Mouse (Mus musculus) neutrophil, adult 5-6 weeks (primary cell): Measurements from ENCODE around the gene 5031439G07Rik. TPM values are rescaled to one million over a fixed set of nuclear protein-coding genes. Genes with fewer than 3 reads are reported as not detected.
"Not testable (repeated sequence)": the region's sequence is repeated elsewhere in the genome, so short reads cannot be mapped to it uniquely, and the experiment has no call there.

Experiments used
- ATAC-seq: fragments of 151-379, 151-347 bp; 2 replicates; pipeline ENCODE4 v1.8.0; 2017; ENCODE audit warnings: mild to moderate bottlenecking, moderate TSS enrichment; ENCODE audit not compliant: insufficient number of reproducible peaks, poor library complexity, low FRiP score, severe bottlenecking; ENCODE audit errors: extremely low read depth
- total RNA-seq: library from RNA; stranded (forward); fragments of 200-1000 nt; gene quantifications from 2 replicates; pipeline ENCODE4 v1.2.3, GENCODE M21; 2017

Gene 5031439G07Rik
- total RNA-seq, result 71.5 and 73.4 TPM in 2 replicates

DNA sequence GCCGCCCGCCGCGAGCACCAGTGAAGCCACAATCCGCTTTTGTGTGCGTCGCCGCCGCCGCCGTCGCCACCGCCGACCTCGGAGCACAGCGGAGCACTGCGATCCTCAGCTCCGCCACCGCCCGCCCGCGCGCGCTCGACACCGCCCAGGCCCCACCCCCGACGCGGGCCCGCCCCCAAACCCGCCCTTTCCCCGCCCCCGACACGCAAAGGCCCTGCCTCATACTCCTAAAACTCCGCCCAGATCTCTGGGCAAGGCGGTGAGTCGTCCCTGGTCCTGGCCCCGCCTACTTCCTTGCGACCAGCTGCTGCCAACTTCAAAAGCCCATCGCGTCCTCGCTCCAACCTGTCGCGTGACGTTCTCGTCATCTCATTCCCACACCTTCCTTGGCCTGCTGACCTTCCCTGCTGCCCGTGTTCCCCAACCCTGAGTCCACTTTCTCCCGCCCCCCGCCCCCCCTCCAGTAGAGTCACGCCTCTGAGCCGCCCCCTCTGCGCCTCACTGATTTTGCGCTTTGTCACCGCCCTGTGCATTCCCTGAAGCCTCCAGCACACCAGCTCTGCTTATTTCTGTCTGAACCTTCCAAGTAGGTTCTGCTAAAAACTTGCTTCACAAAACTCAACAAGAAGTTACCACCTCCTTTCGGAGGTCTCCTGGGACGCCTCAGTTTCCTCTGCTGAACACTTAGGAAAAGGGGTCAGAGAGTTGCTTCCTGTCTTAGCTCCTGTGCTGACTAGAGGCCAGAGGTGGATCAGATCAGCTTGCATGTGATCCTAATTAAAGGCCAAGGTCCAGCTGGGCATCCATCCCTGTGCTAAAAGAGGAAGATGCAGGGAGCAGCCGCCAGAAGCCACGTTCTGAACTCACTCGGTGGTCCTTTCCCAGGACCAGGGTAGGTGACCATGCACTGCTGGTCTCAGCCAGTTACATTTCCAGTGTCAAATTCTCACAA, at the start of gene 5031439G07Rik:
5031439G07Rik (minus strand) TSS at position 678 of the 952 bp plus-strand sequence.
- ATAC-seq, result peak; percentile 94

DNA sequence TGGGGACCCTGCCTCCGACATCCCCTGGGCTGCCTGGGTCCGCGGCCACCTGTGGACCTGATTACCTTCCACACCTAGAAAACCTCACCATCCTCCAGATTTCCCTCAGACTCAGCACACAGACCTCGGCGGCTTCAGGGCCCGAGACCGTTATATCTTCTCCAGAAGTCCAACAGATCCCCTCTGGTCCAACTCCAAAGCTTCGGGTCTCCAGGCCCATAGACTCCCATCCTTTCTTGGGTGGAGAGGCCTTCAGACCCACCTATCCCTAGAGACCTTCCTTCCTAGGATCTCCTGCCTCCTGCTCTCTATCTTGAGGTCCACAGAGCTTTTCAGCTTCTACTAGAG, 49.0 kb upstream of the 5031439G07Rik start:
- no peak for ATAC-seq

DNA sequence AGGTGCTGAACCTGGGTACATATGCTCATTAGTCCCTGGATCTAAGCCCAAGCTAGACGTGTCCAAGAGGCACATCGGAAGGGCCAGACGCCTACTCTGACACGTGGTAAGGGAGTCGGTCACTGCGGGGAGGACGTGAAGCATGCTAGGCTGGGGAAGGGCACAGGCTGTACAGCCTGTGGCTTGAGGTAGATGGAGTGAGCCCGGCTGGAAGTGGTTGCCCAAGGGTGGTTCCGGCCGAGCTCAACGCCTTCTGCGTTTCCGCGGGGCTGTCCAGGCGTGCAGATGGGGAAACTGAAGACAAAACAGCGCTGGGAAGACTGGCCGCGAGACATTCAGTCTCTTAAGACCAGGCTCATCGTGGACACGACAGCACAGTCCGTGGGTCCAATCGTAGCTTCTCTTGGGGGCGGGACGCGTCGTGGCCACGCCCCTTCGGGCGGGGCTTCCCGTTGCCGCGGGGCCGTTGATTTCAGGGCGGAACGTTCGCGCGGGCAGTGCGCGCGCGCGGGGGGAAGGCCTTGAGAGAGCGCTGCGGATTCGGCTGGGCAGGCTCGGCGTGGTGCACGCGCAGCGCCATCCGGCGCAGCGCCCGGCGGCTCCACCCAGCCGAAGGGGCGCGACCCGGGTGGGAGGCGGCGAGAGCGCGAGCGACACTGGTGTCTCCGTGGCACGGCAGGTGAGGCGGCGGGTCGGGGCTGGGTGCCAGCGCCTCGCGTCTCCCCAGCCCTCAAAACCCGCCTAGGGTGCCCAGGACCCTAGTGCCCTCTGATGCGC, 48.4 kb upstream of the 5031439G07Rik start:
- ATAC-seq, result peak; percentile 82

DNA sequence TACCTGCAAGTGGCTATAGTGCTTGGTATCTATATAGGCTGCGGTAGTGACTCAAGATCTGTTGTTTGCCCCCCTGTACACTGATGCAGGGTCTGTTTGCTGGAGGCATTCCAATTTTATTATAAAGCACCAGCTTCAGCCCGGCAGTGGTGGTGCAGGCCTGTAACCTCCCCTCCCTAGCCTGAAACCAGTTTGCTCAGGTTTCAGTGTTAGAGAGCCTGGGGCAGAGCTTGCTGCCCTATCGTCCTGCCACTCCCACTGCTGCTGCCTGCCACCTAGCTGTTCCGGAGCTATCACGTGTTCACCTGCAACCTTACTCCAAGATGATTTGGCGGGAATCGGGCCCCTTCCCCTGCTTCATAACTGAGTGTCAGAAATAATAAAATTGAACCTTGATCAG, 45.6 kb upstream of the 5031439G07Rik start:
- ATAC-seq, result not testable (repeated sequence)

DNA sequence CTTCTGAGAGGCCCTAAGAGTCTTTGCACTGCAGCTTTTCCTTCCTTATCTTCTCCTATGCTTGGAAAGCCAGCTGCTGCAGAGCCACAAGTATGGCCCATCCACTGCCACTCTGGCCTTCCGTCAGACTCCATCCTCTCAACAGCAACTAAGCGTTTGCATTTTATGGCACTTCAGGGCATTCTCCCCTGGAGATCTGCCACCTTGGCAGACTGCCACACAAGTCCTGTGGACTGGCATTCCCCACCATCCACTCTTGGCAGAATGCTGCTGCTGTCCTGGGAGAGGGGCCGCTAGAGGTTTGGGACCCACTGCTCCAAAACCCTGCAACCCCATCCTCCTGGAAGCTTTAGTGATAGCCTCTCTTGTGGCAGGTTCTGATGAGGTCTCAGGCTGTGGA, 43.5 kb upstream of the 5031439G07Rik start:
- no peak for ATAC-seq

DNA sequence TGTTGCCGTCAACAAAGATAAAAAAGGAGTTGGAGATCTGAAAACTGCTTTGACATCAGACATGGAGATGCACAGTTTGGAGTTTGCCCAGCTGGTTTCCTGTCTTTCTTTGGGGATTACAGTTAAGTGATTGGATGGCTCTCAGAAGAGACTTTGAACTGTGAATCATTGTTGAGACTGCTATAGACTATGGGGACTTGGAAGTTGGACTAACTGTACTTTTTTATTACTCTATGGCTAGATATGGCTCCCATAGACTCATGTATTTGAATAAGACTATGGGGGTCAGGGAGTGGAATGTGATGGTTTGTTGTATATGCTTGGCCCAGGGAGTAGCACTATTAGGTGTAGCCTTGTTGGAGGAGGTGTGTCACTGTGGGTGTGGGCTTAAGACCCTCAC, 42.3 kb upstream of the 5031439G07Rik start:
- ATAC-seq, result not testable (repeated sequence)

DNA sequence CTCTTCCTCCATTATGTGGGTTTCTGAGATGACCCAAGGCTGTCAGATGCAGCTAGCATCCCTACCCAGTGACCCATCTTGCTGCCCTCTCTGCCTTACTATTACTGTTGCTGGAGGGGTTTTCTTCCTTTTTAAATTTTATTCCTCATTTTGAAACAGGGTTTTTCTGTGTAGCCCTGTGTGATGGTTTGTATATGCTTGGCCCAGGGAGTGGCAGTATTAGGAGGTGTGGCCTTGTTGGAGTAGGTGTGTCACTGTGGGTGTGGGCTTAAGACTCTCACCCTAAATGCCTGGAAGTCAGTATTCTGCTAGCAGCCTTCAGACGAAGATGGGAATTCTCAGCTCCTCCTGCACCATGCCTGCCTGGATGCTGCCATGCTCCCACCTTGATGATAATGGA, 40.3 kb upstream of the 5031439G07Rik start, which contains the start of gene Fam118a:
Fam118a (plus strand) TSS at position 301 of the 400 bp plus-strand sequence.
- not testable (repeated sequence) for ATAC-seq

DNA sequence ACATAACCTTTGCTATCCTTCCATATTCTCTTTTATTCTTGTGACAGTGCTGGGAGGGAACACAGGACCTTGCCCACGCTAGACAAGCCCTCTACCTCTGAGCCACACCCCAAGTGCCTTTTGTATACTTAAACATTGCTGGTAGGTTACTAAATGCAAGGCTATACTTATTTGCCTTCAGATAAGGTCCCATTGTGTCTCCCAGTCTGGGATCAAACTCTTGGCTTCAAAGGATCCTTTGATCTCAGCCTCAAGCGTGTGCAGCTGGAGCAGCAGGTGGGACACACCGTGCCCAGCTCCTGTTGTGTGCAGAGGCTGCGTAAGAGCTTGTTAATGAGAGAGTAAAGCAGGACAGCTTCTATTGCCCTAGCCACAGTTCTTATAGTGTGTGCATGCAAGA, 39.4 kb upstream of the 5031439G07Rik start:
- no peak for ATAC-seq

DNA sequence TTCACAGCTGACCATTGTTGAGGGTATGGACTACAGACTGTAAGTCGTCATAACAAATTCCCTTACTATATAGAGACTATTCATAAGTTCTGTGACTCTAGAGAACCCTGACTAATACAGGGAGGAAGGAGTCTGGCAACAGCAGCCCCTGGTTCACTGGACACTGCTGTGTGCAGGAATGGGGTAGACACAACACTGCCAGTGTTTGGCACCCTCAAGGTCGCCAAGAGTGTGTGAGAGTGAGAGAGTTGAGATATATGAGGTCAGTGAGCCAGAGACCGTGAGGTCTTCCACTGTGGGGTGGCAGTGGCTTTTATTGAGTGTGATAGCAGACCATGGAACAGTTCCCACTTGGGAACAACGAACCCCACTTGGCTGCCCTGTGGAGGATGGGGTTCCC, 37.8 kb upstream of the 5031439G07Rik start:
- ATAC-seq, result no peak

DNA sequence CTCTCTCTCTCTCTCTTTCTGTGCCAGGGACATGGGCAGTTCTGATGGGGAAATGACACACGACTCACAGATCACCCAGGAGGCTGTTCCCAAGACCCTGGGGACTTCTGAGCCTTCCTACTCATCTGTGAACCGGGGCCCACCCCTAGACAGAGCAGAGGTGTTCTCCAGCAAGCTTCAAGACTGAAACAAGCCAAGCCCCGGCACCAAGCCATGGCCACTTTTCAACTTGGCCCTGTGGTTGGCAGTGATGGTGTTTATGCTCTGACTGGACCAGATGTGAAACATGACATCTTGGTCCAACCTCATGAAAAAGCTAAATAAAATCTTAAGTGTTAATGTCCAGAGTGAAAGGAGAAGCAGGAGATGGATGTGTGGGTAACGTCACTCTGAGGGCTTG, 33.9 kb upstream of the 5031439G07Rik start:
- no peak for ATAC-seq

DNA sequence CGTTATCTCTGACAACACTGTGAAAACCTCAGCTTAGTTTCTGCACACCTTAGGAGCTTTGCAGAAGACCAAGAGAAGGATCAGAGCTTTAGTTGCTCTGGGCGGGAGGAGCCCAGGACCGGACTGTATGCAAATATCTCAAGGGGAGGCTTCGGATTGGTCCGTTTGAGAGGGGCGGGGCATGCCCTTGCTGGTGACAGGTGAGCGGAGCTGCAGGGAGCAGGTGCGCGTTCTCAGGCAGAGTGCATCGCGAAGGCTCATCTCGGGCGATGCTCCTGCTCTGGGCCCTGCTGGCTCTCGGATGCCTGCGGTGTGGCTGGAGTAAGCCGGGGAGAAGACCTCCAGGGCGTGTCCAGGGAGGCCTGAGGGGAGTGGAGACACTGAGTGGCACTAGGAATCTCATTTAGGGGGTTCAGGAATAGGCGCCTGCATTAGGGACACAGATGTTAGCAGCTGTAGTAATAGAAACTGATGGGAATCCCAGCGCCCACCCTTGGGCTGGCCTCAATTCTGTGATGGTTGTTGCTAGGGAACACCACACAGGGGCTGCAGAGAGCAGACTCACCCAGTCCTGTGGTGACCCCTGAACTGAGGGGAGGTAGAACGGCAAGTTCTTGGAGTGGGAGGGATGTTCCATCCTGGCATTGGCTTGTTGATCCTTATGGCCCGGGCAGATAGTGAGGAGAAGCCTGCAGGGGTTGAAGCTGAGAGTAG, 28.8 kb upstream of the 5031439G07Rik start, which contains the start of gene Upk3a:
Upk3a (plus strand) TSS at position 191 of the 714 bp plus-strand sequence.
- no peak for ATAC-seq

DNA sequence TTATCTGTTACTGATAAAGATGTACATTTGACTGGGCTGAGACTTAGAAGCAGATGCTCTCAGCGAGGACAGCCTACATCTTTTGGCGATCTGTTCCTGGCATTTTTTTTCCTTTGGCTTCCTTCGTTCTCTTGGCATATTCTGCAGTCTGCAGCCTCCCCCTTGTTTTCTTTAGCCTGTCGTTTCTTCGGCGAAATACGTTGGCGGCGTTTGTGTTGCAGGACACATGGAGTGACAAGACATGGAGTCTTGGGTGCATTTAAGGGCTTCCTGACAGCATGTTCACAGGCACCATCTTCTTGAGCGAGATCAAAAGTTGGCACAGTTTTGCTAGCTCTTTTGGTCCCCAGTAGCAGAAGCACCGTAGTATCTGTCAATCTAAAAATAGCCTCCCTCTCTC, 27.4 kb upstream of the 5031439G07Rik start:
- no peak for ATAC-seq

DNA sequence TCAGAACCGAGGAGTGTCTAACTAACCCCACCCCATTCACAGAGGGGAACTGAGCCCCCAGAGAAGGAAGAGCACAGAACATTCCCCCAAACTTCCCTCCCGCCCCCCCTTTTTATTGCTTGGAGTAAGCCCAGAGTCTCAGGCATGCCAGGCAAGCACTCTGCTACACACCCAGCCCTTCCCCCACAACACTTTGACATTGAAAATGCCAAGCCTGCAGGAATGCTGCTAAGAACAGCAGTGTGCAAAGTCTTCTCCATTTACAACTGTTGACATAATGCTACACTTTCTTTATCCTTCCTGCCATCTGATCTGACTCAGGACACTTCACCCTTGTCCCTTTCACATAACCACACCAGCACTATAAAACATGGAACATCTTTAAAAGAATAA, 24.3 kb upstream of the 5031439G07Rik start:
- no peak for ATAC-seq

DNA sequence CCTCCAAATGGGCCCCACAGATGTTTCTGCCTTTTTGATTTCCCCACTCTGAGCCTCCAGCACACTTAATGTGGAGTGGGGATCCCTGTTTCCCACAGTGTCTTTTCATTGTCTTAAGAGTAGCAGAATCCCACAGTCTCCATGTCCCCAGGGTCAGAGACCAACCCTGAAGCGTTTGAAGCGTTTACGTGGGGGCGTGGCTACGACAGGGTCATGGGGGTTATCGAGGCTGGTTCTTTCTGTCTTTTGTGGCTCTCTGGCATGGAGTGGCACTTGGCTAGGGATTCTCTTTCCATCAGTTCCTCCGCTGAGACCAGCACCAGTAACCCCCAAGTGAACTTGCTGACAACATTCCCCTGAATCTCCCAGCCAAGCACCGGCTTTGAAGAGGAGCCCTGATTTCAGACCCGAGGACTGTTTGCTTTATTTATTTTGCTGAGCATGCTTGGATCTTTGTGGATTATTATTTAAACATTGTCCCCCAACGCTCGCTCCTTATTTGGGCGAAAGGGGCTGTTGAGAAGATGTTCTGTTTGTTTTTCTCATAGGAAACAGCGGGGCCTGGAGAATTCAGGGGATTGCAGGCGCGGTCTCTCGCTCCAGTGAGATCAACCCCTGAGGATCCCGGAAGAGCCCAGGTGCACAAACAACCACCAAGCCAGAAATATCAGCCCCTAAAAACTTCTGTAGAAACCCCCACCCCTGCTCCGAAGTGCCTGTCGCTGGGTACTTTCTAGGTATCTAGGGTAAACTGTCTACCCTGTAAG, 23.7 kb upstream of the 5031439G07Rik start:
- ATAC-seq, result no peak

DNA sequence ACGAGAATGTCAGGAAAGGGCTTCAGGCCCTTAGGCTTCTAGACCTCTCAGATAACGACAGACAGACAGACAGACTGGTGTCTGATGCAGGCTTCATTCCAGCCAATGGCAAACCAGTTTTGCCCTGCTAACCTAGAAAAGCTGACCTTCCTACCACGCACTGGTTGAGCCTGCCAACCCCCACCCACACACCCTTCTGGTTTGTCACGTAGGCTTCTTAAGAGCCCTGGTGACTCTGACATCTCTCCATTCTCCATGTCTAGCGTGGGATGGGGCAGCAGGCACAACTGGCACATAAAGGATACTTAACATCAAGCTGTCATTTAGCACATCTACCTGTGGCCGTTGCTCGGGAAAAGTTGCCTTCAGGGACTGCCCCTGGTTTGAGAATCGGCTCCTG, 21.3 kb upstream of the 5031439G07Rik start:
- no peak for ATAC-seq

DNA sequence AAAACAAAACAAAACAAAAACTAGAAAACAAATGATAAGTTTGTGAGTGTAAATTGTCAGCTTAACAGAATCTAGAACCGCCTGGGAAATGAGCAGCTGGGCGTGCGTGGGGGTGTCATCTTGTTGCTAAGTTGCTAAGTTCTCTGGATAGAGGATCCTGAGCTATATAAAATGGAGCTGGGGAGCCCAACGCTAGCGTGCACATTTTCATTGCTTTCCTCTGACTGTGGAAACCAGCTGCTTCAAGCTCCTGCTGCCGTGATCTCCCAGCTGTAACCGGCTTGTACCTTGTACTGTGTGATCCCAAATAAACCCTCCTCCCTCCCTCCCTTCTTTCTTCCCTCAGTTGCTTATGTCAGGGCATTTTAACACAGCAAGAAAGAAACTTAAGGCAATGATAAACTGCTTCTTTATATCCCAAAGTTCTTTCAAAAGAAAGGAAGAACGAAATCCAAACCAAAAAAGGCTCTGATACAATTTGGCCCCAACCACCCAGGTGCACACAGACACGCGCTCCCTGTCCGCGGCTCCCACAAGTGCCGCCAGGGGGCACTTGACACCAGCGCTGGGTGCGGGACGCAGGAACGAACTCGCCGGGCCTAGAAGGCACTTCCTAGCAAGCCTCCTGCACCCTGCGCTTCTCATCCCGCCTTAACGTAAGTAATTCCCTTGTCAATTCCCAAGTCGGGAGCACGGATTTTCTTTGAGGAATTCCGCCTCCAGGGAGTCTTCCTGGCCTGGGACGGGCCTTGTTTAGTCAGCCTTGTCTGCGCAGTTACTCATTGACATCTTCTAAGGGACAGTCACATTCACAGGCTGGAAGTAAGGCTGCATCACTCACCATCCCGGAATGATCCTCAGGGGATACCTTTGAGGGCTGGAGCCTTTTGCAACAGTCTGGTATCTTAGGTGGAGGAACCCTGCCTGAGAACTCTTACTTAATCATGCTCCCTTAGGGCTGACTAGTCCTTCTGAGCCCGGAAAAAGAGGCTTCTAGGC, 12.9 kb upstream of the 5031439G07Rik start:
- ATAC-seq, result peak; percentile 80

DNA sequence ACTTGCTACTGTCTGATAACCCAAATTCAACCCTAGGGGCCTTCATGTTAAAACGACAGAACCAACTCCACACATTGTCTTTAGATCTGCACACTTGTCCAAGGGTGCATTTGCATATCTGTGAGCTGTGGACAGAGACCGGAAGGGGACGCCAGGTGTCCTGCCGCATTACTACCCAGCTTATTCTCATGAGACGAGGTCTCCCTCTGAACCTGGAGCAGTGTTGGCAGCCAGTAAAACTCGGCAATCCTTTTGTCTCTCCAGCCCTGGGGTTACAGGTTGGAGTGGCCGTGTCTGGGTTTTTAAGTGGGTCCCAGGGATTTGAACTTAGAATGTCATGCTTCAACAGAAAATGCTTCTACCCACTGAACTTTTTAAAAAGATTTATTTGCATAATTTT, 11.6 kb upstream of the 5031439G07Rik start:
- peak; percentile 30; the same call in 1 of the 2 replicates for ATAC-seq
